Mouse (Mus musculus) lung, postnatal 0 days (tissue): Measurements from ENCODE around the gene Pts. TPM values are rescaled to one million over a fixed set of nuclear protein-coding genes. Genes with fewer than 3 reads are reported as not detected.

Experiments
- ATAC-seq: fragments of 200-750 bp; cut with Nextera tagmentation; 2 replicates; pipeline ENCODE4 v1.8.0; 2017; ENCODE audit warnings: moderate library complexity
- DNase-seq: peaks from one replicate; pipeline ENCODE4 v3.0.0-alpha.2; 2016; ENCODE audit warnings: low spot score
- H3K27ac ChIP-seq: fragments of 300-500 bp; sonication (generic); 2 replicates; pipeline ENCODE4 v1.5.1; 2014; ENCODE audit warnings: antibody characterized with exemption, mild to moderate bottlenecking, low read length, mixed read lengths
- H3K27me3 ChIP-seq: fragments of 300-500 bp; sonication (generic); replicated peaks from 2 replicates; pipeline ENCODE4 v1.6.1; 2014; ENCODE audit warnings: low read length, mixed read lengths; ENCODE audit not compliant: insufficient read depth
- H3K36me3 ChIP-seq: fragments of 300-500 bp; sonication (generic); 2 replicates; pipeline ENCODE4 v1.6.1; 2014; ENCODE audit warnings: low read length, mixed read lengths; ENCODE audit not compliant: insufficient read depth
- H3K4me1 ChIP-seq: fragments of 300-500 bp; sonication (generic); 2 replicates; pipeline ENCODE4 v1.6.1; 2014; ENCODE audit warnings: antibody characterized with exemption, low read depth, low read length, mixed read lengths; ENCODE audit not compliant: insufficient read depth
- H3K4me2 ChIP-seq: fragments of 300-500 bp; sonication (generic); replicated peaks from 2 replicates; pipeline ENCODE4 v1.6.1; 2014; ENCODE audit warnings: low read depth, mild to moderate bottlenecking, low read length, moderate library complexity, mixed read lengths
- H3K4me3 ChIP-seq: fragments of 300-500 bp; sonication (generic); 2 replicates; pipeline ENCODE4 v1.5.1; 2014; ENCODE audit warnings: low read depth, low read length
- H3K9ac ChIP-seq: fragments of 300-500 bp; sonication (generic); replicated peaks from 2 replicates; pipeline ENCODE4 v1.6.1; 2014; ENCODE audit warnings: low read depth, mild to moderate bottlenecking
- H3K9me3 ChIP-seq: fragments of 300-500 bp; sonication (generic); 2 replicates; pipeline ENCODE4 v1.6.1; 2016; ENCODE audit warnings: low read length, mixed read lengths
- CTCF ChIP-seq: IDR thresholded peaks from 2 replicates; pipeline ENCODE4 v1.5.1; 2016; ENCODE audit warnings: antibody characterized with exemption, mild to moderate bottlenecking
- EP300 ChIP-seq: IDR thresholded peaks from 2 replicates; pipeline ENCODE4 v1.6.1; 2016; ENCODE audit warnings: antibody characterized with exemption, mild to moderate bottlenecking, control low read depth
- WGBS: fragments of 180-500 bp; shearing (Covaris S2); extraction: QIAGEN DNeasy Blood & Tissue Kit; methylation state at CpG from one replicate; pipeline ENCODE4 v1.1.7; 2014; 5-methylcytosine and 5-hydroxymethylcytosine counted together
- polyA plus RNA-seq: library from polyadenylated mRNA; unstranded; fragments of >200 nt; fragmentation: Nextera tagmentation; extraction: Ambion mirVana; gene quantifications from 2 replicates; pipeline ENCODE4 v1.2.1, GENCODE M21; 2015

The Pts gene
- polyA plus RNA-seq, 1 experiment from 2014 or later = 76.0 TPM

DNA sequence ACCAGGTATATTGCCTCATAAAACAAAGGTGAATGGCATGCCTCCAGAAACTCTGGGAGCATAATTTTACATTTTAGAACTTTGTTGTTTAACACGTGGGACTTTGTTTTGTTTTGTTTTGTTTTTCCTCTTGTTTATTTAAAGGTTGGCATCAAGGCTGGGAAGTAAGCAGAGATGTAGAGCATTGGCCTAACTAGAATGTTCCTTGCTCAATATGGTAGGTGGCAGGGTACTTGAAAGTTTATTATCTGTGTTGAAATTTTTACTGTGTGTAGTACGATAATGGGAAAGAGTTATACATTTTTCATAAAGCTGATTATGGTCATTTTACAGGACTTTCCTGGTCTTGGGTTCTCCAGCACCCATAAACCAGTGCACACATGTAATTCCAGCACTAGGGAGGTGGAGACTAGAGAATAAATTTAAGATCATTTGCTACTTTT is 33.4 kb upstream of the Pts start:
- Histone ChIP-seq H3K27ac (no peak overlapping the region), H3K27me3 (no peaks in the 10 kb centered on the region), H3K36me3 (no peaks in the 10 kb centered on the region), H3K4me3 (no peak overlapping the region), H3K9ac (no peak overlapping the region), H3K4me2 (no peak overlapping the region), H3K4me1 (no peaks in the 10 kb centered on the region), H3K9me3 (no peaks in the 10 kb centered on the region)
- no peak for DNase-seq
- no peak for ATAC-seq
- TF ChIP-seq CTCF (no peak), EP300 (no peak)
- WGBS = 77% methylated on average over 2 of the region's 2 CpGs

DNA sequence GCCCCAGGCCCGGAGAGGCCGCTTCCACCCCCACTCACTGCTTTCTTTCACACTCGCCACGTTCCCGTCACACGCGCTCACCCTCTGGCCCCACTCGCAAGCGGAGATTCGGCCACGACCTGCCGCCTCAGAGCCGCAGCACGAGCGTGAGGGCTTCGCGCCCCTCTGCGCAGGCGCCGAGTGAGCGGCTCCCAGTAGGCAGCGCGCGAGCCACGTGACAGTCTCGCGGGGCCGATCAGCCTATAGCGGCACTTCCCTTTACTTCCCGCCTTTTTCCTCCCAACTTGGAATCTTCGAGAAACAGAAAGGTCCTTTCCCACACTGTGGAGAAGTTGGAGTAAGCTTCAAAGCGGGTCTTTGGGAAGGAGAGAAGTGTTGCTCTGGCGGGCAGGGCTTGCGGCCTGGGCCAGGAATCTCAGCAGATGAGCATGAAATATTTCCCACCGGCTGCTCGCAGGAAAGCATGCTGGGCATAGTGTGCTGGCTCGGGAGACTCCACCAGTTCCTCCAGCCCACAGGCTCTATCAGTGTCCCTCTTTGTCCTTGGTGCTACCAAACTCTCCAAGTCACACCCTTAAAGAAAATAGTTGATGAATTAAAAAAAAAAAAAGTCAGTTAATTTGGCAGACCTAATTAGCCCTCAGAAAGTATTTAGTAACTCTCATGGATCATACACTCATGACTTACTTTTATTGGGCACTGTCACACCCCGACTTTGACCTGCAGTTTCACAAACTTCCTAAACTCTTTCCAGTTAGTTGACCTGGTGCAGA is 32.8 kb upstream of the Pts start, which contains the start of gene Tex12:
Gene Tex12, minus strand, starts transcription at position 181 of the 773 bp plus-strand sequence.
- H3K4me2 ChIP-seq = no peak within 1 kb of the TSS
- no peaks in the 10 kb centered on the region for H3K4me1 ChIP-seq
- no peak for DNase-seq
- H3K27ac ChIP-seq = no peak within 1 kb of the TSS
- H3K4me3 ChIP-seq = no peak within 1 kb of the TSS
- no peaks in the 10 kb centered on the region for H3K27me3 ChIP-seq
- ATAC-seq = no peak
- H3K36me3 ChIP-seq = no peaks in the 10 kb centered on the region
- no peaks in the 10 kb centered on the region for H3K9me3 ChIP-seq
- TF ChIP-seq EP300 = no peak
- no peak for TF ChIP-seq CTCF
- no peak within 1 kb of the TSS for H3K9ac ChIP-seq
- WGBS = 86% methylated on average over 38 of the region's 38 CpGs

DNA sequence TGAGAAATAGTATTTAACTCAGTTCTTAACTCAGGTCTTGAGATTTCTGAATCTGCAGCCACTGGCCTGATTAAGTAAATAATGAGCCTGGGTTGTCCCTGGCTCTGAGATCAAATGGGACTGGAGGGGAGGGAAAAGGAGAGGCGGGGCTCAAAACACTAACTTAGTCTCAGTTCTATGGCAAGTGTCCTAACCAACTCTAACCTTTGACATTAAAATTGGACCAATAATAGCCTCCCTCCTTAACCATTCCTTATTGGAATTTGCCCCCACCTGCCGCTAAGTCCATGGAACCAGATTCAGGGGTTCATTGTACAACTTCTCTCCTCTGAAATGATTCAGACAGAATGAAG is 26.5 kb upstream of the Pts start, which contains the start of gene Bco2:
Gene Bco2, minus strand, starts transcription at position 88 of the 353 bp plus-strand sequence.
- no peaks in the 10 kb centered on the region for H3K9me3 ChIP-seq
- no peaks in the 10 kb centered on the region for H3K4me1 ChIP-seq
- H3K4me3 ChIP-seq = no peak within 1 kb of the TSS
- TF ChIP-seq EP300 (no peak), CTCF (no peak)
- peak within 1 kb of the TSS; percentile 9; the same call in 1 of the 2 replicates for H3K4me2 ChIP-seq
- no peaks in the 10 kb centered on the region for H3K27me3 ChIP-seq
- DNase-seq = peak; percentile 41
- 39% methylated on average over 2 of the region's 2 CpGs for WGBS
- no peaks in the 10 kb centered on the region for H3K36me3 ChIP-seq
- peak; percentile 23; the same call in 1 of the 2 replicates for ATAC-seq
- H3K9ac ChIP-seq = peak within 1 kb of the TSS; percentile 0; the same call in 1 of the 2 replicates
- no peak within 1 kb of the TSS; the same call in 1 of the 2 replicates for H3K27ac ChIP-seq

DNA sequence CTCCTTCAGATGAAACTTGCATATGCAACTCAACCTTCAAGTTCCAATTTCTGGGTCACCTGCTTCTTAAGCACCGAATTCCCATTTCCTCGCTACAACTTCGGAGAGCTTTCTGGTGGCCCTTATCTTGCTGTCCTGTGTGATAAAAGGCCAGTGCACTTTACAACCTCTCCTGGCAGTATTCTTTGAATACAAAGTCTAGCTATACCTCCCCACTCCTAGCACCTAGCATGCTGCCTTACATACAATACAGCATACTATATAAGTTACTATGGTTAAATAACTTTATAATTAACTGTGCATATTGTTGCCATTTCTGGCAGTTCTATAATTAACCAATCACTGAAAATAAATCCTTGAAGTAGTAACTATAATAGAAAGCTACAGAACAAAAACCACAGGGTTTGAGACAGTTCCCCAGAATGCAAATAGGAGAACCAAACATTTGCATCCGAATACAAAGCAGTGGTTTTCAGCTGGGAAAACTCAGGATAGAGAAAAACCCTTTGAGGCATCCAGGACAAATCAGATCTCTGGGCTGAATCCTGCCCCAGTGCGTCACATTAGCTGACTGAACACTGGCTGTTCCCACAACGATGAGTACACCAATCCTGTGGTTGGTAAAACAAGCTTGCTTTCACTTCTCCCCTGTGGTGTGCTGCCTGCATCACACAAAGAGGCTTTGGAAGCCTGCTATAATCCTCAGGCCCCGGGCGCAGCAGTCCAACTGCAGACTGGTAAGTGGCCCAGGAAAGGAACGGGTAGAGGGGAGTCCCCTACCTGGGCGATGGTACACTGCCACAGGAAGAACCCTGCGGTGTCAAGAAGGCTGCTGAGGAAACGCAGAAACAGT is 25.9 kb upstream of the Pts start, which contains the start of gene Il18:
Gene Il18, plus strand, starts transcription at position 587 of the 853 bp plus-strand sequence.
- no peak for TF ChIP-seq CTCF
- no peak for TF ChIP-seq EP300
- H3K9ac ChIP-seq = peak within 1 kb of the TSS; percentile 0; the same call in 1 of the 2 replicates

DNA sequence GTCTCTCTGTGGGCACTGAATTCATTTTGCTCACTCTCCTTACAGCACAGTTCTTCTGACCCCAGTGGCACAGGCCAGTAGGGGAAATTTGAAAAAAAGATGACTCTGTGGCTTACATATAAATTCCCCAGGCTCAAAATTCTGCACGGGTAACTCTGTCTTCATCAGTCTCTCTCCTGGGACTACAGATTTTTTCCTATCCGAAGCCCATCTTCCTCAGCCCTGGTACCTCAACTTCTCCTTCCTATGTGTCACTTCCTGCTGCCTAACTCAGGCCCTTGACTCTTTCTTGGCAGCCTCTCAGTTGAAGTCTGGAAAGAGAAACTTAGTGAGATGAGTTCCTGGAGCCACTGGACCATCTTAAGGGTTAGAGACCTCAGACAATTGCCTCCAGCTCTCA is 25.0 kb upstream of the Pts start:
- 62% methylated on average over 2 of the region's 2 CpGs for WGBS
- Histone ChIP-seq H3K4me2 (no peak overlapping the region), H3K4me1 (no peaks in the 10 kb centered on the region), H3K27ac (no peak overlapping the region), H3K9ac (no peak overlapping the region), H3K36me3 (no peaks in the 10 kb centered on the region), H3K27me3 (no peaks in the 10 kb centered on the region), H3K4me3 (no peak overlapping the region), H3K9me3 (no peaks in the 10 kb centered on the region)
- DNase-seq = no peak
- no peak for TF ChIP-seq EP300
- ATAC-seq = no peak

More for the DNA sequence above, 25.9 kb upstream of the Pts start, which contains the start of gene Il18:
- Histone ChIP-seq H3K27ac (no peak within 1 kb of the TSS; the same call in 1 of the 2 replicates), H3K4me3 (no peak within 1 kb of the TSS), H3K9me3 (no peaks in the 10 kb centered on the region), H3K27me3 (no peaks in the 10 kb centered on the region), H3K4me1 (no peaks in the 10 kb centered on the region), H3K36me3 (no peaks in the 10 kb centered on the region), H3K4me2 (peak within 1 kb of the TSS; percentile 9; the same call in 1 of the 2 replicates)
- peak; percentile 53 for ATAC-seq
- DNase-seq = peak; percentile 52
- 29% methylated on average over 12 of the region's 12 CpGs for WGBS

DNA sequence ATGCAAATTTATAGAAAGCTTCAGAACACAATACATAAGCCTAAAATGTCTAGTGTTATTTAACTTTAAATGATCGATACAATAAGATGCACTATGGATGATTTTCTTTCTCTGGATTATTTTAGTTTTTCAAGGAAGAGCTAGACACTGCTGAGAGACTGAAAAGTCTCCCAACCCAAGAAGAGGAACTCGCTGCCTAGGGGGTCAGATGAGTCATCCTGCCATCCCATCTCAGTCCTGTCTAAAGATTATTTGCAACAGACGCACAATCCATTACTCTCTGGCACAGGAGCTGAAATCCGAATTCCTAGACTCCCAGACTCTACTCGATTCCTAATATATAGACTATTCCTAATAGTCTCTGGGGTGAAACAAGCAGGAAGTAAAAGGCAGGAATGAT is 23.7 kb upstream of the Pts start:
- Histone ChIP-seq H3K36me3 (no peaks in the 10 kb centered on the region), H3K4me2 (no peak overlapping the region), H3K4me1 (no peaks in the 10 kb centered on the region), H3K9ac (no peak overlapping the region), H3K27me3 (no peaks in the 10 kb centered on the region), H3K9me3 (no peaks in the 10 kb centered on the region), H3K4me3 (no peak overlapping the region), H3K27ac (no peak overlapping the region)
- WGBS = 60% methylated on average over 5 of the region's 5 CpGs
- ATAC-seq (no peak), DNase-seq (no peak)
- TF ChIP-seq CTCF = no peak
